Comparison of ENCODE assay signal across 16 mouse cellular contexts in the genomic region with DNA sequence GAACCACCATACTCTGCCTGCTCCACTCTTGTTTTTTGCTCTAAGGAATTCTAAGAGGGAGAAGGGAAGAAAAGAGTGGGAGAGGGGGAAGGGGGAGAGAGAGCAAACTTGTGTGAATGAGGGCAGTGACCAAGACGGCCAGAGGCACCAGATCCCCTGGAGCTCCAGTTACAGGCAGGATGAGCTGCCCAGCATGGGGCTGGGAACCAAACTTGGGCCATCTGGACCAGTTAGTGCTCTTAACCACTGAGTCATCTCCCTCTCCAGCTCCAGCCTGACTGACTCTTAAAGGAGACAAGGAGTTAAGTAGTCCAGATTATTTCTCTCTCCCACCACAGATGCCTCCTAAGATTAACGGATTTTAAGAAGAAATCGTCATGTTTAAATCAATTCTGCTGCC.
"Had no signal": no experiment of that assay in that cellular context is flagged by ENCODE, and none has a peak within 500 bp of the region (broad histone marks: within the 10 kb centered on the region; RNA-seq: fewer than 3 reads in every experiment).

No protein-coding gene starts in this region.

- H3K9me3 ChIP-seq: liver, embryonic 13.5 days; midbrain, embryonic 12.5 days; neural tube, embryonic 13.5 days had no signal

- H3K27me3 ChIP-seq: midbrain, embryonic 12.5 days; neural tube, embryonic 13.5 days had no signal

- H3K4me3 ChIP-seq: layer of hippocampus, adult 2 months; left cerebral cortex, adult 2 months; liver, embryonic 13.5 days; midbrain, embryonic 12.5 days; myocyte; neural tube, embryonic 13.5 days had no signal

- H3K9ac ChIP-seq: liver, embryonic 13.5 days; midbrain, embryonic 12.5 days; neural tube, embryonic 13.5 days had no signal

- DNase-seq: kidney, postnatal 25 days; layer of hippocampus, adult 9-11 months; layer of hippocampus, postnatal 36 days; liver, embryonic 13.5 days; lung, adult 2 months; lung, postnatal 14 days; lung, postnatal 4 days; thymus, adult 18-20 months; thymus, postnatal 36 days had no signal

- H3K36me3 ChIP-seq: liver, embryonic 13.5 days had no signal

- H3K27ac ChIP-seq: kidney, postnatal 0 days; layer of hippocampus, adult 2 months; left cerebral cortex, adult 2 months; liver, embryonic 13.5 days; midbrain, embryonic 12.5 days; neural tube, embryonic 13.5 days had no signal

- H3K4me2 ChIP-seq: liver, embryonic 13.5 days; midbrain, embryonic 12.5 days; neural tube, embryonic 13.5 days had no signal

- ATAC-seq: midbrain, embryonic 16.5 days had no signal
